Mouse (Mus musculus): ENCODE results near the gene Leap2.

Gene Leap2

DNA sequence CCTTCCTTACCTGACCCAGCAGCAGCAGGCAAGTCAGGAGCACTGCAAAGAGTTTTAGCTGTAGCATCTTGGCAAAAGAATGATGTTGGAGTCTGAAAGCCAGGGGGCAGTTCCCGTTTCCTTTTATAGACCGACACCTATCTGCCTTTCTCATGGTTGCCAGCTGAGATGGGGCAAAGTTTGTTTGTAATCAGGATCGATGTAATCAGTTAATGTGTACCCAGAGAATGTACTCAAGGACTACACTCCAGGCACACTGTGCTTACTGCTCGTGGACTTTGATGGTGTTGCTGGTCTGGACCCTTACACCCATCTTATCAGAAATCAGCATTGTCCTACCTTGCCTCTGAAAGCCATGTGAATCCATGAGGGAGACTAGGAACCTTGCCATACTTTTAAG is at the start of gene Leap2:
TSS of gene Leap2 (minus strand) at position 135 of the 400 bp plus-strand sequence.
- no peak for DNase-seq (ENCODE audit: low spot score in 2 of 2)

DNA sequence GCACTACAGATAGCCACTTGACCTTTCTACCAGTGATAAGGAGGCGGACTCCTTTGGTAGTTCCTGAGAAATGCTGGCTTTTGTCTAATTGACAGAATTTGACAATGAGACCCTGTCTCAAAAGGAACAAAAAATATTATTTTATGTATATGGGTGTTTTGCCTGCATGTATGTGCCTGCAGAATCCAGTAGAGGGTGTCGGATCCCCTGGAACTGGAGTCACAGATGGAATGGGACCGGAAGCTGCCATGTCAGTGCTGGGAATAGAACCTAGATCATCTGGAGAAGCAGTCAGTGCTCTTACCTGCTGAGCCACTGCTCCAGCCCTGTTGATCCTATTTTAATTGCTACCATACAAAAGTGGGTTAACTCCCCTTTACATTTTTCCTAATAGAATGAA is 49.7 kb upstream of the Leap2 start:
- no peak for DNase-seq (ENCODE audit: low spot score in 2 of 2)

DNA sequence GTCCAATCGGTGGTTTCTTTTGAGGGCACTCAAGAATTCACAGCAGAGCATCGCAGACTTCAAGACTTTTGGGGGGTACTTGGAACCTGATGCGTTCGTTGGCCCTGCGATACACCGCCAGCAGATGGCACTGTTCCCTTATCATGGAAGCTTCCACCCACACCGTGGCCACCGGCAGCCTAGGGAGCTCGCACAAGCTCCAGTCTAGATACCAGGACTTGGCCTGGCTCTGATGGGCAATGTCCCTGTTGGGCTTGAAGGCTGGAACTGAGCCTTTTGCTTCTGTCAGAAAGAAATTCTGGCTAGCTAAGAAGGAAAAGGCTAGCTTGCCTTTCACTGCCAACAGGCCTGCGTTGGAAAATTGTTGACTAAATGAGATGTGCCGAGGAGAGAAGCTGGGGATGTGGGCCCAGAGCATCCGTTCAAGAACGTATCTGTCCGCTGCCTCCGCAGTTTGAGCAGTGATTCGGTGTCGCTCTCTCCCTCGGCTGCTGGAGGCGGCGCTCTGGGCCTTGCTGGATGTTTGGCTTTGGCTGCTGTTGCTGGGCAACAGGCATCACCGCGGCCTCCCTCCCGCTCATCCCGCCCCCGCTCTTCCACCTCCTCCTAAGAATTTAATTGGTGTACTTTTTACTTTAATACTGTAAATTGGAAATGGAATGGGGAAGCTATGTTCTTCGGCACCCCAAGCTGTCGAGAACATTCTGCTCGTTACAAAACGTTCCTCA is 47.2 kb upstream of the Leap2 start, which contains the start of gene Gm9837:
TSS of gene Gm9837 (minus strand) at position 512 of the 728 bp plus-strand sequence.
- DNase-seq (ENCODE audit: low spot score in 2 of 2) = peak; percentile 67 to 77

DNA sequence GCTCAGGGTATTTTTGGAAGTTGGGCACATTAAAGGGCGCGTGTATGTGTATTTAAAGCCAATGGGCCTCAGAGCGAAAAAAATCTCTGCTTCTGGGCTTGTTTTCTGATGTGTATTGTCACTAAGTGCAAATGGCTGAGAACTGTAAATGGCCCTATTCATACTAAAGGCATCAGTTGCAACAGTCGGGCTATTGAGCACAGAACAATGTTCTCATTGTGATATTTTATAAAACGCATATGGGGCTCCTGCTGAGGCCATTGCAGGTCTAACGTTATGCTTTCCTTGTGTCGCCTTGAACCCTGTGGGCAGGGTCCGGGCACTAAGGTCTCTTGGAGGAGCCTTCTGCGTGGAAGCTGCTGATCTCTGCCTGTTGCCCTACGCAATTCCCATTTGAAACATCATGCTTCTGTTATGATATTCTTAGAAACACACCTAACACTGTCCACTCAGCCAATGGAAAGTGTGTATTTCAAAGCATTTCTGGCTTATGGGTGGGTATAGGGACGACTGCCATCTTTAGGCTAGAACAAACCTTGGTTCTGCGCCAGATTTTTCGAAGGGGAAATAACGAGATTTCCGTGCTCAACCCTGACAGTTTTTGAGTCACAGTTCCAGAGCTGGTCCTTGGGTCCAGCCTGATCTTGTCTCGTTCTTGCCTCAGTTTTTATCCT is 46.5 kb upstream of the Leap2 start:
- no peak for DNase-seq (ENCODE audit: low spot score in 2 of 2)

DNA sequence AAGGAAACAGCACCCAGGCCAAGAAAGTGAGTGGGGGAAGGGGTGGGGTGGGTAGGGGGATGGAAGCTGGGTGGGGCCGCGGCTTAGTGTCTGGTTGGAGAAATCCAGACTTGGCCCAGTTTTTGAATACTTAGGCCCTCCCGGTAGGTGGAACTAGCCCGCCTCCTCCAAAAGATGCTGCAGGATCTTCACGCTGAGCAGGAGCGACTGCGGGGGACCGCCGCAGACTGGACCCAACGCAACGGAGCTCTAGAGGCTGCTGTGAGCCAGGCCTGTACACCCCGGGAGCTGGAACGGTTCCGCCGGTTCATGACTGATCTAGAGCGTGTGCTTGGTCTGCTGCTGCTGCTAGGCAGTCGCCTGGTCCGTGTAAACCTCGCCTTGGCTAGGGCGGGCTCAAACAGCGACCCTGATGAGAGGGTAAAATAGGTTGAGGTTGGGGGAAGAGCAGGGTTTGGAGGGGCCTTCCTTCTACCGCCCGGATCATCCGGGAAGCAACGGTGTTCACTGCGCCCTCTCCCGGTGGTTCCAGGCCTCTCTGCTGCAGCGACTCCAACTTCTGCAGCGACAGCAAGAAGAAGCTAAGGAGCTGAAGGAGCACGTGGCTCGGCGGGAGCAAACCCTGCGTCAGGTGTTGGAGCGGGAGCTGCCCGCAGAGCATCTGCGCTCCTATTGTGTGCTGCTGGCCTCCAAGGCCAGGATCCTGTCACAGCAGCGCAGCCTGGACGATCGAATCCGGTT is 43.4 kb upstream of the Leap2 start:
- DNase-seq (ENCODE audit: low spot score in 2 of 2) = no peak

DNA sequence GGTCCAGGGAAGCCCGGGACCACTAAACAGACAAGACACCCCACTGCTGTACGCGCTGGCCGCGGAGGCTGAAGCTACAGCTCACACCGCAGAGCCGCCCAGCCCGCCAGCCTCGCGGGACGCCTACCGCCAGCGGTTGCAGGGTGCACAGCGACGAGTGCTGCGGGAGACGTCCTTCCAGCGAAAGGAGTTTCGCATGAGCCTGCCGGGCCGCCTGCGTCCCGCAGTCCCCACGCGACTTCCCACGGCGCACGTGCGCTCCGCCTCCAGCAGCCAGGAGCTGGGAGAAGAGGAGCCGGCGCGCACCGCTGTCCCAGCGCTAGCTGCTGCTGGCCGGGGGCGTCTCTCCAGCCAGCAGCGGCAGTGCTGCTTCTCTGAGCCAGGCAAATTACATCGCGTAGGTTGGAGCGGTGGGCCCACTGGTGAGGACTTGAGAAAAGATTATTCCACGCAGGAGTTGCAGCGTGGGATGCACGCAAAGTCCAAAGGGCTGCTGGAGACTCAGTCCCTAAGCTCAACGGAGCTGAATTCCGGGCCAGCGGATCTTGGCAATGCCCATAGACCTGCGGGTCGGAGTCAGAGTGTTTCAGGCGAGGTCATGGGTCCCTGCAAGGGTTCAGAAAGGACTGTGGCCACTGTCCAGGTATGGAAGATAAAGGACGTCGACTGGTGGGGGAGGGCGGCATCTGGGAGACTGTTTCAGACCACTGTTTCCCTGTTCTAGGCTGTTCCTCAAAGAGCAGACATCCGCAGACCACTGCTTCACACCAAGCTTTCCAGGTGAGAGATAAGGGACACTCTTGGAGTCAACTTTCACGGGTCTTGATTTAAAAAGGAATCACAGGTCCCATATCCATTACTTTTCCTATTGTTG is 40.8 kb upstream of the Leap2 start:
- DNase-seq (ENCODE audit: low spot score in 2 of 2) = no peak

DNA sequence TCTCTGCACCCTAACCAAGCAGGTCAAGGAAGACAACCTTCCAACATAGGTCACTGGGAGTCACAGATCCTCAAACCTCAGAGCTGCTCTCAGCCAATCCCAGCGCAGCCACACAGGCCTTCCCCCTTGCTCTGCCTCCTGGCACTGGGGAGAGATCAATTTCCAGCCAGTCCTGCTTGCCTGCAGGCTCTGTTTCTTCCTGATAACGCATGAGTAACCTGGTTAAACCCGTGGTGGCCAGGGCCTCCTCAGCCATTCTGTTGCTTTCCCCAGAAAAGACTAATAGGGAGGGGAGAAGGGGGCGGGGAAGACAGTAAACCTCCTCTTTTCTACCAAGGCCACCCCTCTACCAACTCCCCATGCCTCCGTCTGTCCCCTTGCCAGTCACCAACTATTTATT is 38.8 kb upstream of the Leap2 start:
- DNase-seq (ENCODE audit: low spot score in 2 of 2) = no peak

DNA sequence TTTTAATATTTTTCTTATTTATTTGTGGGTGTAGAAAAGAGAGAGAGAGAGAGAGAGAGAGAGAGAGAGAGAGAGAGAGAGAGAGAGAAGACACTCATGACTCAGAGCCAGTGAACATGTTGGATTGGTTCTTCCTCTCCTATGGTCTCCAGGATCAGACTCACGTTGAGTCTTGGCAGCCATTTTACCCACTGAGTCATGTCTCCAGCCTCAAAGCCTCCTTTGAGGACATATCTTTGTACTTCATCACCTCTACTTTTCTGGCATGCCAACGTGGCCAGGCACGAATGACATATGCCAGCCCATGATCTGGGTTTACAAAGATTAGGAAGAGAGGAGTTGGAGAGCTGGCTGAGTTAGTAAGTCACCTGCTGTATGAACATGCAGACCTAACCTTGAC is 37.2 kb upstream of the Leap2 start:
- no peak for DNase-seq (ENCODE audit: low spot score in 2 of 2)

DNA sequence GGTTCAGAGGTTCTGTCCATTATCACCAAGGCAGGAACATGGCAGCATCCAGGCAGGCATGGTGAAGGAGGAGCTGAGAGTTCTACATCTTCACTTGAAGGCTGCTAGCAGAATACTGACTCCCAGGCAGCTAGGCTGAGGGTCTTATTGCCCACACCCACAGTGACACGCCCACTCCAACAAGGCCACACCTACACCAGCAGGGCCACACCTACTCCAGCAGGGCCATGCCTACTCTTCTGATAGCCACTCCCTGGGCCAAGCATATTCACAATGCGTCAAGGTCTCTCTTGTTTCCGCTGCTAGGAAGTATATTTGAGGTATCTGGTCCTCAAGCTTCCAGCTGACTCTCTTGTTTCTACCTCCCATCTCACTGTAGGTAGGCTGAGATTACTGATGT is 36.0 kb upstream of the Leap2 start:
- DNase-seq (ENCODE audit: low spot score in 2 of 2) = no peak

DNA sequence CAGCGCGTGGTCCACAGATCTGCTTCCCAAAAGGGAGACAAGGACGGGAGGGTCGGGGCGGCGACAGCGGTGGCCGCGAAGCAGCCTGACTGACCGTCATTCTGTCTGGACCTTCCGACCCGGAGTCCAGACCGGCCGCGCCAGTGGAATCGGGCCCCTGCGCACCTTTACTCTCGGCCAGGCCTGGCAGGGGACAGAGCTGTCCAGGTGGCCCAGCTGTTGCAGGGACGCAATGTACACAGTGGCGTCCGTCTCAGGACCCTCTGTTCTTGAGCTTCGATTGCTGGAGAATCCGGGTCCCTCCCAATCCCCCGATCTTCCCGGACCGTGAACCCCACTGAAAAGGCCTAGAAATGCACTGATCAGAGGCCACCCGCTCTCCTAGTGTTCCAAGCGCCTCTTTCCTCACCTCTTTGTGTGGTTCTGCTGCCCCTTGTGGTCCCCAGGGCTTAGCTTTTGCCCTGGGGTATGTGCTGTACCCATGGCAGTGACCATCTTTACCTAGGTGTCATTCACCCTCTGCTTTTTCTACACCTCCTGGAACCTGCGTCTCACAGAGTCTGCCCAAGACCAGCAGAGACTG is 34.5 kb upstream of the Leap2 start:
- no peak for DNase-seq (ENCODE audit: low spot score in 2 of 2)

DNA sequence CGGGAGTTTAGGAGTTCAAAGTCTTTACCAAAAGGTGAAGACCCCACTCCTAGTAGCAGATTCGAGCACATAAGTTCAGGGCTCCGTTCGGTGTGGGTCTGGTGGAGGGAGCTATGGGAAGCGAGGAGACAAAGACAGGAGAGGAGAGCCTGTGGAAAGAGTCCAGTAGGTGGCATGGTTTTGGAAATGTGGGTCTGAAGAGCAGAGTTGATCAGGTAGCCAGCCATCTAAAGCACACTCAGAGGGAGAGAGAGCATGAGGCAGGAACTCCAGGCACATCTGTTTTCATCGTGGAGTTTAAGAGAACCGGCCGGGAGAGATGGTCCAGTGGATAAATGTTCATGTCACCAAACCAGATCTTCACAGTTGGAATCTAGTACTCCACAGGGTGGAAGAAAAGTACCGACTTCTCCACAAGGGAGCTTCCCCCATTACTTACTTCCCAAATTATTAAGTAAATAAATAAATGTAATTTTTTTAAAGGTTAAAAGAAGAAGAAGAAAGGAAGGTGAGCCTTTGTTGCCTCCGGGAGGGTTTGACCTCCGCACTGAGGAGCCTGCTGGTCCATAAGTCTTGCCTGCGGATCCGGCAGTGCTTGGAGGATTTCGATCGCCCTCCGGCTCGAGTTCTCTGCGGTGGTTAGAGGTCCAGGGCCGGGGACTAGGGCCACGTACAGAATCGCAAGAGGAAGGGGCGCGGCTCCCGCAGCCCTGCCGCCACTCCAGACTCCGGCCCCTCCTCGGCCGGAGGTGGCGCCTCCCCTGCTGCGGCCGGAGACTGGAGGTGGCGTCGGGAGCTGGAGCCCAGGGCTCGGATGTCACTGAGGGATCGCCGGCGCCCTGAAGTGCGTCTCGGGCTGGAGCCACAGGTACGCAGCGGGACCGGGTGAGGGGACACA is 33.8 kb upstream of the Leap2 start, which contains the start of the genes Gm10447 and Shroom1:
TSS of gene Gm10447 (minus strand) at position 637 of the 898 bp plus-strand sequence.
TSS of gene Shroom1 (plus strand) at position 732 of the 898 bp plus-strand sequence.
- no peak for DNase-seq (ENCODE audit: low spot score in 2 of 2)

DNA sequence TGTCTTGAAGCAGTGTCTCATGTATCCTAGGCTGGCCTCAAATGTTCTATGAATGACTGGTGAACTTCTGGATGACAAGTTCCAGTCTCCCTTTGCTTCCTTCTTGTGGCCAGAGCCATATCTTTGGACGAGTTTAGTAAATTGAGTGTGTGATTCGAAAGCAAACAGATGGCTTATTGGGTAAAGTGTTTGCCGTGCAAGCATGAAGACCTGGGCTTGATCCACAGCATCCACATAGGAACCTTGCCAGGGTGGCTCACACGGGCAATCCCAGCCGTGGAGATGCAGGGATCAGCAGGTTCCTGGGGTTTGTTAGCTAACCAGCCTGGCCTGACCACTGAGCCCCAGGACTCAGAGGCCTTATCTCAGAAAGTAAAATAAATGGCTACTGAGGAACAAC is 30.1 kb upstream of the Leap2 start:
- no peak for DNase-seq (ENCODE audit: low spot score in 2 of 2)

DNA sequence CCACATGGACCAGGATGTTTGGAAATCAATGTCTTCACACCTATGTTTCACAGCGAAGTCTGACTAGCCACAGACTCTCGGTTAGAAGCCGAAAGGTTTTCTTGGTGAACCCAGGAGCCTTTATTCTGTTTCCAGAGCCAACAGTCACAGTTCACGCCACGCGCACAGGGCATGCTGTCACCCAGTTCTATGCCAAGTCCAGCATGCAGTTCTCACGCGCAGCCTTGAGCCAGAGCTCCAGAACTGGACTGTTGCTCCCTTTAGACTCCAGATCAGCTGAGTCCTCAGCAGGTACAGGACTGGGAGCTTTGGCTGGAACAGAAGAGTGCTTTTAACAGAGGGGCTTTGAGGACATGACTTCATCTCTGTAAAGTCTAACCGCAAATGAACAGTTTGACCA is 29.4 kb upstream of the Leap2 start:
- DNase-seq (ENCODE audit: low spot score in 2 of 2) = no peak

DNA sequence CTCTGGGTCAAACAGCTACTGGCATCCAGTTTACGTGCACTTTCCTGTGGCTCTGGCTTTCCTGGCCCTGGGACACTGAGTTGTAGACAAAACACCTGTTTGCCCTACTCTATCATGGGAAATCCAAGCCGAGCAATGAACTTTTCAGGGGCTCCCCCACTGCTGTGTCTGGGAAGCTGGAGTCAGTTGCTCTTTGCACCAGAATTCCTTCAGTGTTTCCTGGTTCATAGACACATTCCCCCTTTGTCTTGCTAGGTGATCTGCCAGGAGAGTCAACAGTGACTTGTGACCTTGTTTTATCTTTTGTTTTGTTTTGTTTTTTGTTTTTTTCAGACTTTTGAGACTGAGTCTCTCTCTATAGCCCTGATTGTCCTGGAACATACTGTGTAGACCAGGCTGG is 28.4 kb upstream of the Leap2 start:
- DNase-seq (ENCODE audit: low spot score in 2 of 2) = no peak

DNA sequence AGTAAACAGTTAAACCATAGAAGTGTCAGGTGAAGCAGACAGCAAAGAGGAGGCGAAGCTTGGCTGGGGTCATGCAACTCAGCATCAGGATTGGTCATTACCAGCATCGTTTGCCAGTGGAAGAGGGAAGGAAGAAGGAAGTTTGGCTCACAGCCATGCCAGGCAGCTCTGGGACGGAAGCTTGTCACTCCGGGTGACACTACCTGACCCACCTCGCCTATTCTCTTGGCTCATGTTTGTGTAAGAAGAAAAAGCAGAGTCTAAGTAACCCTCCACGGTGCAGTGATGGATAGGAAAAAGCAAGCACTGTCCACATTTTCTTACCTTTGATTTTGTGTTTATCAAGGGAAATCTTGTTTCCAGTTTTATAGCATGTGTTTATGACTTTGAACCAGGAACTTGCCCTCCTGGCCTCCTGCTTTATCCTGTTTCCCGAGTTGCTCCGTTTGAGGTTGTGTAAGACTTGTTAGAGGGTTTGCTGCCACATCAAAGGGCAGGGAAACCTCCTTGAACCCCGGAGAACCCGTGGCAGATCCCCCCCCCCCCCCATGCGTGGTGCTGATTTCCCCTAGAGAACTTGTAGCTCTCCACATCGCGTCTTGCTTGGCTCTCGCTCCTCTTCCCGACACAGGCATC is 27.2 kb upstream of the Leap2 start:
- no peak for DNase-seq (ENCODE audit: low spot score in 2 of 2)

DNA sequence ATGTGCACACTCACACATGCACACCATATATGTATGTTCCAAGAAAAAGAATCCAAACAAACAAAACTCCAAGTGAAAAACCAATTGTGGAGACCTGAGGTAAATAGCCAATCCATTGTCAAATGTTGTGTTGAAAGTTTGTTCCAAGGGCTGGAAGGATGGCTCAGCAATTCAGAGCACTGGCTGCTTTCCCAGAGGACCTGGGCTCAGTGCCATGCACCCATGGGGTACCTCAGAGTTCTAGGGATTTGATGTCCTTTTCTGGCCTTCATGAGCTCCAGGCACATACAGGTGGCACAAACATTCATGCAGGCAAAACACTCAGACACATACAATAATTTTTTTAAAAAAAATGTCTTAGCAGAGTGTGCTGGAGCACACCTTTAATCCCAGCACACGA is 25.6 kb upstream of the Leap2 start:
- no peak for DNase-seq (ENCODE audit: low spot score in 2 of 2)

DNA sequence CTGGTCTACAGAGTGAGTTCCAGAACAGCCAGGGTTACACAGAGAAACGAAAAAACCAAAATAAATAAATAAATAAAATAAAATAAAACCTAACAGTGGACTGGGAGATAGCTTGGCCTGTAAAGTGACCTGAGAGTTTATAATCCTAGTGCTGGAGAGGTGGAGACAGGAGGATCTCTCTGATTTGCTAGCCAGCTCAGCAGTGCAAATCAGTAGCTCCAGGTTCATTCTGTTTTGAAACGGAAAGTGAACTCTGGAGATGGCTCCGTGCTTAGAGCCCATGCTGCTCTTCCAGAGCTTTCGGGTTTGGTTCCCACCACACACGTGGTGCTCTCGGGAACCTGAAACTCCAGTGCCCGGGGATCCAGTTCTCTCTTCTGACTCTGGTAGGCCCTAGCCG is 25.0 kb upstream of the Leap2 start:
- no peak for DNase-seq (ENCODE audit: low spot score in 2 of 2)

DNA sequence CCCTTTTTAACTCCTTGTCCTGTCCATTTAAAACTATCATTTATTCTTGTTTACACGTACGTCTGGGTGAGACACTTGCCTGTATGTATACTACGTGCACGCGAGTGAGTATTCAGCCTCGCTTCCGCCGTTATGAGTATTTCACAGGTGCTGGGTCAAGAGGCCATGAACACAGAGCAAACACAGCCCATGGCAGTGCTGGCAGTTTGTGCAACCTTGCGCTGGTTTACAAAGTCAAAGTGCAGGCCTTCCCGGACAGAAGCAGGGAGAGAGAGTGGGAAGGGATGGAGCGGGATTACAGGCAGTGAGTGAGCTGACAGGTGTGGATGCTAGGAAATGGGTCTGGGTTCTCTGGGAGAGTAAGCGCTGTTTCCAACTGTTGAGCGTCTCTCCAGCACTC is 23.2 kb upstream of the Leap2 start:
- DNase-seq (ENCODE audit: low spot score in 2 of 2) = no peak

DNA sequence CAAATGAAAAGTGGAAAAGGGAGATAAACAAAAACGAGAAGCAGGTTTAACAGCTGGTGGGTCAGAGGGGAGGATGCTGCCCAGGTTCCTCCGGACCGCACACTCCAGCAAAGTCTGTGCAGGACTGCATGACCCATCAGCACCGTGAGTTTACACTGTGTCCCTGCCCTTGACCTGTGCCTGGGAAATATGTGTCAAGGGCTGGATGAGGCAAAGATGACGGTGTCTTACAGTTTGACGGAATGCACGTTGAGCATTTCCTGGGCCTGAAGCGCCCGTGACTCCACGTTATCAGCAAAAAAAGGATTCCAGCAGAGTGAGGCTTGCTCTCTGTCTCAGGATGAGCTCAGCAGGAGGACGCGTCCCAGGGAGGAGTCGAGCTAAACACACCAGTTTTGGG is 22.6 kb upstream of the Leap2 start:
- DNase-seq (ENCODE audit: low spot score in 2 of 2) = no peak

DNA sequence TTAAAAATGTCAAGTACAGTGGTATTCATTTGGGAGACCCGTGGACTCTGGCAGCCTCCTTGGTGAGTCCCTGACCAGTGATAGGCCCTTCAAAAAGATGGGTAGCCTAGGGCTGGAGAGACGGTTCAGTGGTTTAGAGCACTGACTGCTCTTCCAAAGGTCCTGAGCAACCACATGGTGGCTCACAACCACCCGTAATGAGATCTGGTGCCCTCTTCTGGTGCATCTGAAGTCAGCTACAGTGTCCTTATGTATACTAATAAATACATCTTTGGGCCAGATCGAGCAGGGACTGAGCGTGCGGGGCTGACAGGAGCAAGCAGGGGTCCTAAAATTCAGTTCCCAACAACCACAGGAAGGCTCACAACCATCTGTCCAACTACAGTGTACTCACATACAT is 20.9 kb upstream of the Leap2 start:
- peak; percentile 36 to 47 for DNase-seq (ENCODE audit: low spot score in 2 of 2)

Measured in spleen, postnatal 36 days (tissue).